In the genomic region with DNA sequence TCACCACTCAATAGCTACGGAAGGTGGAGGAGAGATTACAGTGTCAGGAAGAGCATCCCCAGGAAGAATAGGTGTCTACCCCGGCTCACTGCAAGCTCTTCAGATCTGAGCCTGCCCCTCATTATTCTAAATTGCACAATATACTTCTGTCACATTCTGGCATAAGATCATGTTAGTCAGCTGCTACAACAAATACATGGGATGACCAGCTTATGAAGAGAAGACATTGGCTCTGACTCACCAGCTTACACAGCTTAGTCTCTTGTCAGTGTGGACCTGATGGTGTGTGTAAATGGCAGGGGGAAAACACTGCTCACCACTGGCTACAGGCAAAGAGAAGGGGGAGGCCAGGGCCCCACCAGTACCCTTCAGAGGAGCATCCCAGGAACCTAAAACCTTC, we compare ENCODE assay signal across 19 mouse cellular contexts.
DNase-seq lines count a peak whose midpoint lies in the region; ATAC-seq lines count a peak whose summit lies in the region.
"Had no signal": no experiment of that assay in that cellular context is flagged by ENCODE, and none has a peak within 500 bp of the region (broad histone marks: within the 10 kb centered on the region; RNA-seq: fewer than 3 reads in every experiment).

No protein-coding gene starts in this region.

- peak; percentile 81 for DNase-seq in heart, adult 11 months
- no peak for DNase-seq in neural tube, embryonic 10.5 days (ENCODE audit: extremely low spot score, low spot score)
- DNase-seq in hindbrain, embryonic 14.5 days (ENCODE audit: low spot score): no peak
- DNase-seq in c-Kit-positive CD71-positive TER-119-positive erythroid progenitor cells, embryonic 14.5 days (ENCODE audit: low spot score): no peak
- DNase-seq in spleen, postnatal 4 days (ENCODE audit: low spot score in 2 of 2): no peak
- no peak for DNase-seq in layer of hippocampus, adult 18-20 months (ENCODE audit: low spot score in 2 of 2)
- DNase-seq: cerebellum, adult 11-12 months; heart, postnatal 36 days; kidney, adult 18-20 months; kidney, postnatal 4 days; retina, postnatal 1 day; spleen, adult 18-20 months had no signal

- no peak overlapping the region for H3K4me2 ChIP-seq in heart, embryonic 12.5 days
- H3K4me2 ChIP-seq in neural tube, embryonic 13.5 days: no peak overlapping the region
- no peak overlapping the region for H3K4me2 ChIP-seq in hindbrain, embryonic 14.5 days (replicated peaks)
- H3K4me2 ChIP-seq: limb, embryonic 15.5 days; lung, embryonic 14.5 days; neural tube, embryonic 12.5 days had no signal

- no peaks in the 10 kb centered on the region for H3K36me3 ChIP-seq in heart, embryonic 12.5 days
- no peaks in the 10 kb centered on the region for H3K36me3 ChIP-seq in neural tube, embryonic 13.5 days
- H3K36me3 ChIP-seq in hindbrain, embryonic 14.5 days (replicated peaks; ENCODE audit: control insufficient read depth, insufficient read depth): no peaks in the 10 kb centered on the region
- H3K36me3 ChIP-seq: G1E; limb, embryonic 15.5 days; neural tube, embryonic 12.5 days had no signal

- no peak overlapping the region for H3K9ac ChIP-seq in heart, embryonic 12.5 days
- H3K9ac ChIP-seq in neural tube, embryonic 13.5 days: no peak overlapping the region
- H3K9ac ChIP-seq in hindbrain, embryonic 14.5 days: no peak overlapping the region
- H3K9ac ChIP-seq: limb, embryonic 15.5 days; lung, embryonic 14.5 days had no signal

- WGBS in heart, embryonic 12.5 days: 47% methylated on average over 2 of the region's 2 CpGs
- 77% methylated on average over 2 of the region's 2 CpGs for WGBS in neural tube, embryonic 13.5 days
- WGBS in hindbrain, embryonic 14.5 days: 60% methylated on average over 2 of the region's 2 CpGs

- peaks cover 86% of the 10 kb centered on the region for H3K4me1 ChIP-seq in heart, embryonic 12.5 days (replicated peaks)
- H3K4me1 ChIP-seq in neural tube, embryonic 13.5 days (replicated peaks): peaks cover 84% of the 10 kb centered on the region
- H3K4me1 ChIP-seq in hindbrain, embryonic 14.5 days (replicated peaks; ENCODE audit: control insufficient read depth, insufficient read depth, low read length): peaks cover 47% of the 10 kb centered on the region

- no peak overlapping the region for H3K4me3 ChIP-seq in heart, embryonic 12.5 days
- H3K4me3 ChIP-seq in neural tube, embryonic 13.5 days: no peak overlapping the region
- no peak overlapping the region for H3K4me3 ChIP-seq in hindbrain, embryonic 14.5 days (replicated peaks; ENCODE audit: low read length)
- H3K4me3 ChIP-seq: left cerebral cortex, adult 2 months; limb, embryonic 15.5 days; neural tube, embryonic 12.5 days had no signal

- H3K9me3 ChIP-seq in heart, embryonic 12.5 days (replicated peaks): no peaks in the 10 kb centered on the region
- H3K9me3 ChIP-seq in neural tube, embryonic 13.5 days: no peaks in the 10 kb centered on the region
- no peaks in the 10 kb centered on the region for H3K9me3 ChIP-seq in hindbrain, embryonic 14.5 days (ENCODE audit: control insufficient read depth, low read length)
- H3K9me3 ChIP-seq: G1E; limb, embryonic 15.5 days; neural tube, embryonic 12.5 days had no signal

- H3K27me3 ChIP-seq in heart, embryonic 12.5 days (replicated peaks): no peaks in the 10 kb centered on the region
- H3K27me3 ChIP-seq in neural tube, embryonic 13.5 days: no peaks in the 10 kb centered on the region
- no peaks in the 10 kb centered on the region for H3K27me3 ChIP-seq in hindbrain, embryonic 14.5 days (ENCODE audit: control insufficient read depth, insufficient read depth, low read length)
- H3K27me3 ChIP-seq: neural tube, embryonic 12.5 days had no signal

- no peak overlapping the region for H3K27ac ChIP-seq in heart, embryonic 12.5 days (ENCODE audit: poor library complexity, severe bottlenecking)
- peak overlapping the region; percentile 81; the same call in 1 of the 2 replicates for H3K27ac ChIP-seq in neural tube, embryonic 13.5 days (replicated peaks)
- H3K27ac ChIP-seq in hindbrain, embryonic 14.5 days: peak overlapping the region; percentile 63
- H3K27ac ChIP-seq: left cerebral cortex, adult 2 months; limb, embryonic 15.5 days; neural tube, embryonic 12.5 days had no signal

- ATAC-seq in heart, embryonic 12.5 days (ENCODE audit: insufficient number of reproducible peaks, low FRiP score): no peak
- ATAC-seq in neural tube, embryonic 13.5 days (ENCODE audit: low read depth): no peak
- ATAC-seq in hindbrain, embryonic 14.5 days (ENCODE audit: low FRiP score): no peak
